Mouse (Mus musculus) kidney, postnatal 4 days (tissue): Measurements from ENCODE around the gene Agpat3.
A peak's percentile ranks its signal among the peaks of the same experiment; 100 is the strongest.
"Not testable (repeated sequence)": the region's sequence is repeated elsewhere in the genome, so short reads cannot be mapped to it uniquely, and the experiment has no call there.

Source experiments
- DNase-seq, 2 experiments: peaks; one replicate each; pipeline ENCODE4 v3.0.0; 2021; ENCODE audit warnings: mixed read lengths in 2 of 2

The Agpat3 gene

GRCm38 (mm10) chr10:78360290-78360711 lies 8.0 kb upstream of the Agpat3 start:
- no peak for DNase-seq

- DNase-seq: not testable (repeated sequence)
Observed at GRCm38 (mm10) chr10:78358999-78359398, 6.7 kb upstream of the Agpat3 start.

- no peak for DNase-seq
Observed at GRCm38 (mm10) chr10:78358266-78358665, 6.0 kb upstream of the Agpat3 start.

DNA sequence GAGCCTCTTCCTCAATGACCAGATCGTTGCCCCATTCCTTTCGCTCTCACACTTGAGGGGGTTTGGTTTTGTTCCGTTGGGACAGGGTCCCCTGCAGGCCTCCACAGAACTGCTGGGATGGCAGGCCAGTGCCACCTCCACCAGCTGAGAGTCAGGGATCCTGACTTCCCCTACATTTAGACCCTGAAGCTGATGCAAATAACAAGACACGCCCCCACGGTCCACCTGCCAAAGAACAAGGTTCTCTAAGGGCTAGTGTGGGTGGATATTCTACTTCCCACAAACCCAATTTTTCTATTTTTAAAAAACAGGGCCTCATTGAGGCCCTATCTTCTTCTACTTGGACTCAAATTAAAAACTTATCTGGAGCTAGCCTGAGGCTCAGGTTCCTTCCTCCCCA lies 5.5 kb upstream of the Agpat3 start:
- DNase-seq: no peak

DNA sequence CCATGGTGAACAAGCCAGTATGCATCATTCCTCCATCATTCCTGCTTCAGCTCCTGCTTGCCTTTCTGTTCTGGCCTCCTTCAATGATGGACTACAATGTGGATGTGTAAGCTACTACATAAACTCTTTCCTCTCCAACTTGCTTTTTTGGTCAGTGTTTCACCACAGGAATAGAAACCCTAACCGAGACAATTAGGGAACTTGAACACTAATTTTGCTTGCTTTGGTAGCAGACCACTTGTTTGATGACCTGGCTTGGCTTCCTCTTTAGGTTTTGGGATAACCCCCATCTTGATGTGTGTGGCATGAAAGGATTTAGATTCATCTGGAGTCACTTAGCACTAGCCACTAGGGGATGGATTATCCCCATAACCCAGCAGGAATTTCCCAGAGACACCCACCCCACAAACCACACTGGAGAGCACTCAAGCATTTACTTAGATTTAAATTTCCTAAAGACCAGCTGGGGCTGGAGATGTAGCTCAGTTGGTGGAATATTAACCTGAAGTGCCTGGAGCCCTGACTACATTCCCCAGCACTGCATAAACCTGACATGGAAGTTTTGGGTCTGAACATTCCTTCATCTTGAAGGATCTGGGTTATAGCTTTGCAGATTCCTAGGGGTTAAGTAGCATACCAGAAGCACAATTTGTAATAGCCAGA lies 3.8 kb upstream of the Agpat3 start:
- peak; percentile 31 to 55 for DNase-seq

DNA sequence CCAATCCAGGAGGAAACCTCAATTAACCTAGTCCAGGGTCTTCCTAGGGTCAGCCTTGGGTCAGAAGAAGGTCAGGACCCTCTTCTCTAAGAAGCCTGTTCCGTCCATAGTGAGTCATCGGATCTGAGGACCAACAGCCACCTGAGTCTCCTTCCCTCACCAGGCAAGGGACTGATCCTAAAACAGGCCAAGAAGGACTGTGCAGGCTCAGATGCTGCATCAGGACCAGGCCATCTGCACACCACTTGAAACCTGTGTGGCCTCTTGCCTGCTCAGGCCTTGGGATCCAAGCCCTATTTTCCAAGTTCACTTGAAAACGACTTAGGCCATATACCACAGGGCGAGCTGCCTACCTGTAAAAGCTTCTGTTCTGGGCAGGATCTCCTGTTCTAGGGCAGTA lies 907 bp upstream of the Agpat3 start:
- no peak for DNase-seq

DNA sequence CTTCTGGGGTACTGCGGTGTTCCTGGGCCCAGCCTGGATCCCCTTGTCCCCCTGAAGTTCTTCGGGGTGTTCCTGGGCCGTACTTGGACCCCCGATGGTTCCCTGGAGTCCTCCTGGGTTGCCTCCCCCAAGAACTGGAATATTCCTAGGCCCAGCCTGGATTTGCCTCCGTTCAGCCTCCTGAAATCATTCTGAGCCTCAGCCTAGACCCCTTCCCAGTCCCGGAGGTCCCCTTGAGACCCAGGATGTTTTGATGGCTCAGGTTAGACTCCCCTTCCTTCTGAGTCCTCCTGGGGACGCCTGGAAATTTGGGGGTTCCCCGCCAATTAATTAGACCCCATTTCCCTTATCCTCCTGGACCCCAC lies 359 bp upstream of the Agpat3 start:
- no peak for DNase-seq

DNA sequence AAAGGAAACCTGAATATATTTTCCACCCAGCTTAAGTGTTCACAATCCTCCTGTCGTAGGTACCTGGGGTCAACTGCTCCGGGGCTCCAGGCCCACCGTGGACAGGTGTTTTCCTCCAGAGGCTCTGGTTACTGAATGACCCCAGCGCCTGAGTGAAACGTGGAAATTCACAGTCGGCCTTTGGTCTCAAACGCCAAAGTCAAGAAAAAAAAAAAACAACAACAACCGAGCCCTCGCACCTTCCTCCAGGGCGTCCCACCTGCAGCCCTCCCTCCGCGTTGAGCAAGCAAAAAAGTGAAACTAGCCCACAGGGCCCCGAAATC lies 764 bp downstream of the Agpat3 start:
- DNase-seq: peak; percentile 40 to 65

DNA sequence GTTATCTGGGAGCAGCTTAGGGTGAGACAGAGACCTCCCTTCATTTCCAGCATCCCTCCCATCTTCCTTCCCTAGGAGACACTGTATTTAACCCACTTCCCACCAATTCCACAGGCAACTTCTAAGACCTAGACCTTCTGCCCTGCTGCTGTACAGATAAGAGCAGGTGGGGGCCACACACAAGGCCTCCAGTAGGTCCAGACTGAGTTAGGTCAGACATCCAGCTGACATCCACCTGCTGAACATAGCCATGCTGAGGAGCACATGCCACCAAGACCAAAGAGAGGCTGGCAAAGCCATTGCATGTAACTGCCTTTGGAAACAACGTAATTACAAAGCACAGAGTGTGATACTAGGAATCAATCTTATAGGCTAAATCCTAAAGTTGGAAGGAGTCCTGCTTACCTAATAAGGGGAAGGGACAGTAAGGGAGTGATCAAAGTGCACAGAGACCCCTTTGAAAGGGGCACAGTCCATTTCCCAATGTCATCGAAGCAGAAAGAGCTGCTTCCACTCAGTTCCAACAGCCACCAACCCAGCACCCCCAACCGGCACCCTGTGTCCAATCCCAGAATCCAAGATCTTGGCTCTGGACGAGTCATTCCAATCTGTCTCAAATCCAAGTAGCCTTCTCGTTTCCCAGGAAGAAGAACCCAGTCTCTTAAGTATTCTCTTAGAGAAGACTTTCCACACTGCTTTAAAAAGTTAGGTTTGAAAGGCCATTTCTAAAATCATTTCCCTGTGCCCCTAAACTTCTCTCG lies 1.3 kb downstream of the Agpat3 start:
- DNase-seq: peak; percentile 26 to 54

GRCm38 (mm10) chr10:78349464-78350165 lies 2.7 kb downstream of the Agpat3 start:
- peak; percentile 51 to 55 for DNase-seq

DNA sequence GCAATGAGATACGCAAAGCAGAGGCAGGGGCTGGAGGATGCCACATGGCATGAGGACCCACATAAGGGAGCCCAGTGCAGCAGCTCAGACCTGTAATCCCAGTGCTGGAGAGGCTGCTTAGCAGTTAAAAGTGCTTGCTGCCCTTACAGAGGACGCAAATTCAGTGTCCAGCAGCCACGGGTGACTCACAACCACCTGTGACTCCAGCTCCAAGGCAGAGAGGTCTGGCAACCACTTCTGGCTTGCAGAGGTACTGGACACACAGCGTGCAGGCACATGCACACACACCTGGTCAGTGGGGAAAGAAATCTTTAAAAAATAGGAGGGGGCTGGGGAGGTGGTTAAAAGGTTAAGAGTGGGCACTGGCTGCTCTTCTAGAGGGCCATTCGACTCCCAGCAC lies 4.1 kb downstream of the Agpat3 start:
- no peak for DNase-seq

GRCm38 (mm10) chr10:78347486-78347885 lies 4.8 kb downstream of the Agpat3 start:
- peak; percentile 18 to 33 for DNase-seq

GRCm38 (mm10) chr10:78345466-78345865 lies 6.8 kb downstream of the Agpat3 start:
- no peak for DNase-seq

- DNase-seq: no peak
Observed at GRCm38 (mm10) chr10:78342091-78342490, 10.2 kb downstream of the Agpat3 start.

DNA sequence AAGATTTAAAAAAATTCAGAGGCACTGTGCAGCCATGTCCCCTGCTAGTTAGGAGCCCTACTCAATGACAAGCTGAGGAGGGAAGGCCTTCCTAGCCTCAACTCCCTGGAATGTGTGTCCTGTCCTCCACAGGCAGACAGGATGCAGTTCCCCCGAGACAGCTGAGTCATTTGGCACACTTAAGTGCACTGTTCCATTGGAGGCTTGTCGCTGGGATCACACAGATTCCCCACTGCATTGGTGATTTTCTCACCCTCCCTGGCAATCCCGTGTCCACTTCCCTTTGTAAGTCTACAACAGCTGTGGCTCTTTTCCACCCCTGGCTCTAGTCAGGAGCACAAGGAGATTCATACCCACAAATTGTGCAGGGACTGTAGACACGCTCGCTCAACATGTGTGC lies 14.1 kb downstream of the Agpat3 start:
- peak; percentile 39 to 58 for DNase-seq

DNA sequence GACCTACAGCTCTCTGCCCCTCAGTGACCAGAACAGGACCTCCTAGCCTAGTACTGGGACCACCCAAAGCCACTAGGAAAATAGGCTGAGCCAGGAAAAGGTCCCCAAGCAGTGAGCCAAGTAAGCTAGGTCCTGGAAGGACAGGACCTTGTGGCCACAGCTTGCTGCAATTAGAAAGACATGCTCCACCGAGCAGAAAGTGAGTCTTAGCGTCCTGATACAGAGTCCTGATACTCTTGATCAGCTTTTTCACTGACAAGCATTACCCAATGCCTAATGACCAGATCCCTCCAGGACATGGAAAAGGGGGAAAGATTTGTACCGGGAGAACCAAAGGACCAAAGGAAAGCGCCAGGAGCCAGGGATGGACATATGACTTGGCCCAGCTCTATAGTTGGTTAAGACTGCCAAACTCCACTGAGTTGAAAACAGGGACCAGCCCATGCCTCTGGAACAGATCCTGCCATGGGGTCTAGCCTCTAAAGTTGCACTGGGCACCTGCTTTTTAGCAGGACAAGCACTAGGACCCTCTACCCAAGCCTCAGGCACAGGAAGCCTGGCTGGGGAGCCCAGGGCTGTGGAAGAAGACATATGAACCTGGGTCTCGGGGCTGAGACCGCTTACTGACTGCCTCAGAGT lies 17.2 kb downstream of the Agpat3 start:
- DNase-seq: peak in 1 of 2 experiments; percentile 23

- no peak for DNase-seq
Observed at GRCm38 (mm10) chr10:78331577-78331976, 20.7 kb downstream of the Agpat3 start.

GRCm38 (mm10) chr10:78329305-78329704 lies 23.0 kb downstream of the Agpat3 start:
- DNase-seq: no peak

DNA sequence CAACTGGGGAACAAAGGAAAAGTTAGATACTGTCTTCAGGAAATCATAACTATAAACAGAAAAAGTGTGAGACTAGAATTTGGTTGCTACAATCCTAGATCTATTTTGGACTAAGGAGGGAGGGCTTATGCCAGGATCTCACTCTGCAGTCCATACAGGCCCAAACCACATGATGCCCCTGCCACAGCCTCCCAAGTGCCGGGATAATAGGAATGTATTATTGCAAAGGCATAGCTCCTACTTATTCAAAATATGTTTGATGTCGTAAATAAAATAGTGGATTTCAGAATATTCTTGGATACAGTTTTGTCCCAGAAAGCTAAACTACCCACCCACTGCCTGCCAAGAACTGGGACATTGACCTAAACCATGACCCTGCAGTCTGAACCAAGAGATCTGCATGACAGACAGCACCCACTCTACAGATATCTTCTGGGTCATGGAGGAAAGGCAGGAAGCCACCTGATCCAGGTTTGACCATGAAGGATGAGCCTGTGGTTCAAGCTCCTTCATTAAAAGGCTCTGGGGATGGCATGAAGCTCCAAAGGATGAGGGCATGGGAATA lies 24.2 kb downstream of the Agpat3 start:
- DNase-seq: no peak

DNA sequence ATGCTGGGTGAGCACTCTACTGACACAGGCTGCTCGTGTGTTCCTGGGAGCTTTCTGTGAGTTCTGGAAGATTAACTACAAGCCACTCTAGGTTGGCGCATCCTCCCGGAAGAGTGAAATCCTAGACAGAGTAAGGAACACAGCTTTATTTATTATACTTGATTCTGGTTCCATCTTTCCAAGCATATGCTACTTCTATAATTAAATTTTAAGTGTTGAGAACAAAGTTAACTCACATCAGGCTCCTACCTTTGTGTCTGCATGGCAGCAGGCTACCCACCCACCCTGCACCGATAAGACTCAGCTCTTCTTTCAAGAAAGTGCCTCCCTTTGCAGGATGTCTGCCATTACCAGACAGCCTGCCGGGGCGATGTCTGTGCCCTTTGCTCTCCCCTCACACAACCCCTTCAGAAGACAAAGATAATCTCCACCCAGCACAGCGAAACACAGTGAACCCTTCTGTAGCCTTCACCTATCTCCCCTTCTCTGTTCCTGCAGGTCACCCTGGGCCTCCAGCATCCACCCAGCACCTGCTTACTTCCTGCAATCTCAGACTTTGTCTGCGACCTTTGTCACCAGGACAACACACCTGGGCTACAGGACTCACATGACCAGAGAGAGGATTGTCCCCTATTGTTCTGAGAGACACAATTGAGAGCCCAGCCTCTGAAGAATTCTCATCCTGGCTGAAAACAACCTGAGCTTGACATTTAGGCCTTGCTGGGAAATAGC lies 26.2 kb downstream of the Agpat3 start:
- DNase-seq: no peak

- DNase-seq: peak in 1 of 2 experiments; percentile 40
Observed at GRCm38 (mm10) chr10:78324556-78325164, 27.6 kb downstream of the Agpat3 start.
